Mouse (Mus musculus) heart, embryonic 14.5 days (tissue): ENCODE measurements around the gene Mrto4. TPM values are rescaled to one million over a fixed set of nuclear protein-coding genes. Genes with fewer than 3 reads are reported as not detected.
A peak's percentile ranks its signal among the peaks of the same experiment; 100 is the strongest.

Source experiments
- ATAC-seq: fragments of 200-750 bp; cut with Nextera tagmentation; 2 replicates; pipeline ENCODE4 v1.8.0; 2017; ENCODE audit warnings: low read depth, moderate TSS enrichment; ENCODE audit not compliant: insufficient number of reproducible peaks, insufficient read depth, low FRiP score
- H3K27ac ChIP-seq, 2 experiments: fragments of 200-500 bp in 1 of 2; fragments of 300-500 bp in 1 of 2; sonication (generic) in 1 of 2; replicated peaks in 1 of 2; 2 replicates each; pipeline ENCODE4 v1.5.1; 2012 to 2014; ENCODE audit warnings: low read depth in 2 of 2, low read length in 2 of 2, control low read depth in 1 of 2, mild to moderate bottlenecking in 1 of 2, mixed read lengths in 1 of 2; ENCODE audit not compliant: control insufficient read depth in 1 of 2, insufficient read depth in 1 of 2
- H3K27me3 ChIP-seq: fragments of 300-500 bp; sonication (generic); 2 replicates; pipeline ENCODE4 v1.6.1; 2014; ENCODE audit warnings: mild to moderate bottlenecking, low read length, control low read depth; ENCODE audit not compliant: control insufficient read depth, insufficient read depth
- H3K36me3 ChIP-seq: fragments of 300-500 bp; sonication (generic); 2 replicates; pipeline ENCODE4 v1.6.1; 2014; ENCODE audit warnings: mild to moderate bottlenecking, control low read depth, low read length, mixed read lengths; ENCODE audit not compliant: control insufficient read depth, insufficient read depth
- H3K4me1 ChIP-seq, 2 experiments: fragments of 200-500 bp in 1 of 2; fragments of 300-500 bp in 1 of 2; sonication (generic) in 1 of 2; 2 replicates each; pipeline ENCODE4 v1.6.1; 2012 to 2014; ENCODE audit warnings: low read length in 2 of 2, control low read depth in 1 of 2, mixed read lengths in 1 of 2; ENCODE audit not compliant: control insufficient read depth in 2 of 2, insufficient read depth in 2 of 2
- H3K4me2 ChIP-seq: fragments of 300-500 bp; sonication (generic); 2 replicates; pipeline ENCODE4 v1.6.1; 2014; ENCODE audit warnings: mild to moderate bottlenecking, low read length
- H3K4me3 ChIP-seq, 2 experiments: fragments of 200-500 bp in 1 of 2; fragments of 300-500 bp in 1 of 2; sonication (generic) in 1 of 2; 2 replicates each; pipeline ENCODE4 v1.5.1; 2012 to 2014; ENCODE audit warnings: low read length in 2 of 2, mild to moderate bottlenecking in 2 of 2, control low read depth in 1 of 2, low read depth in 1 of 2, moderate library complexity in 1 of 2; ENCODE audit not compliant: control insufficient read depth in 1 of 2, insufficient read depth in 1 of 2
- H3K9ac ChIP-seq: fragments of 300-500 bp; sonication (generic); 2 replicates; pipeline ENCODE4 v1.6.1; 2014; ENCODE audit warnings: mild to moderate bottlenecking, low read length
- H3K9me3 ChIP-seq: fragments of 300-500 bp; sonication (generic); 2 replicates; pipeline ENCODE4 v1.6.1; 2016; ENCODE audit warnings: low read length, control low read depth; ENCODE audit not compliant: control insufficient read depth
- whole genome bisulfite sequencing: fragments of 180-500 bp; shearing (Covaris S2); extraction: QIAGEN DNeasy Blood & Tissue Kit; methylation state at CpG from one replicate; pipeline ENCODE4 v1.1.7; 2014; 5-methylcytosine and 5-hydroxymethylcytosine counted together
- polyA plus RNA-seq: library from polyadenylated mRNA; unstranded; fragments of >200 nt; fragmentation: Nextera tagmentation; extraction: Ambion mirVana; gene quantifications from 2 replicates; pipeline ENCODE4 v1.2.1, GENCODE M21; 2014

Mrto4 gene
- polyA plus RNA-seq, 1 experiment from 2014 or later = 65.4 TPM

DNA sequence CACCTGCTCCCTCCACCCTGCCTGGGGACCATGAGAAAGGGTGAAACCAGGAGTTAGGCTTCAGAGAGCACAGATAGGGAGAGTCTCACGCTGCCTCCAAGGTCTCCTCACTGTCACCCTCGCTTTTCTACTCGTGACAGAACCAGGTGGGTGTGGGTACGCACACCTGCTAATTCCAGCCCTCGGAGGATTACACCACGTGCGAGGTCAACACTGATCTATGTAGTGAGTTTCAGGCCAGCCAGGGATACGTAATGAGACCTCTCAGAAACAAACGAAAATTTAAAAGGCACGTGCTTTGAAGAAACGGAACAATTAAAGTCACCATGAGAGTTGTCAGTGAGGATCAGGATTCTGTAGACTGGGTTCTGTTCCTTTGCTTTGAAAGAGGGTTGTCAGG lies 33.9 kb downstream of the Mrto4 start:
- no peak for ATAC-seq
- H3K9ac ChIP-seq = no peak overlapping the region
- no peak overlapping the region for H3K4me3 ChIP-seq
- no peak overlapping the region for H3K27ac ChIP-seq
- no peak overlapping the region for H3K4me2 ChIP-seq
- no peaks in the 10 kb centered on the region for H3K4me1 ChIP-seq
- WGBS = 92% methylated on average over 11 of the region's 11 CpGs
- H3K9me3 ChIP-seq = no peaks in the 10 kb centered on the region
- peaks cover 44% of the 10 kb centered on the region for H3K36me3 ChIP-seq
- H3K27me3 ChIP-seq = no peaks in the 10 kb centered on the region

DNA sequence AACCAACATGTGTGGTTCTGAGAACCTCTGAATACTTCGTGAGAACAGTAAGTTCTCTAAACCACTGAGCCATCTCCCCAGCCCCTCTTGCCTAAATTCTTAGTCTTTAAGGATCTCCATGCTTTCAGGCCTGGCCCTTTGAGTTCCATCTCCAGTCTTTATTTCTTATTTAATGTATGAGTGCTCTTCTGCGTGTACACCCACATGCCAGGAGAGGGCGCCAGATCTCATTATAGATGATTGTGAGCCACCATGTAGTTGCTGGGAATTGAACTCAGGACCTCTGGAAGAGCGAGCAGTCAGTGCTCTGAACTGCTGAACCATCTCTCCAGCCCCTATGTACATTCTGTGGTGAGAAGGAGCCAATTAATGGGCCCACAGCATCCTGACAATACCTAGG lies 39.7 kb downstream of the Mrto4 start:
- 59% methylated on average over 4 of the region's 4 CpGs for WGBS
- H3K27me3 ChIP-seq = no peaks in the 10 kb centered on the region
- peaks cover 33% of the 10 kb centered on the region for H3K36me3 ChIP-seq
- no peak overlapping the region for H3K27ac ChIP-seq
- H3K4me3 ChIP-seq = no peak overlapping the region
- ATAC-seq = no peak
- no peaks in the 10 kb centered on the region for H3K9me3 ChIP-seq
- H3K9ac ChIP-seq = no peak overlapping the region
- no peak overlapping the region for H3K4me2 ChIP-seq
- peaks cover 8 to 16% of the 10 kb centered on the region in 2 experiments for H3K4me1 ChIP-seq

DNA sequence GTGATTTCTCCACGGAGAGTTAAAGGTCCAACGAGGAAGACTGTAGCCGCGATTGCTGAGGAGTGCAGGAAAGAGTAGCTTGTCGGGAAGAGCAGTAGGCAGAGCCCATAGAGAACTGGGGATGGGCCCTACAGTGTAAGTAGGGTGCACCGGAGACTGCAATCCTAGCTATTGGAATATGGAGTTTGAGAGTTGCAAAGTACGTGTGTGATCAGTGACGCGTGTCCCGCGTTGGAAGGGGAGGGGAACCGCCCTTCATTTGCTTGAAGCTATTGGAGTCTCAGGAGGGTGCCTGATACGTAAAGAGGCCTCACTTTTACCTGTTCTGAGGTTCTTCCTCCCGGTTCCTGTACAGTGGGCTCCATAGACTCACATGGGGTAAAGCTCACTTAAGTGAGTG lies 40.7 kb downstream of the Mrto4 start:
- no peak for ATAC-seq
- H3K27ac ChIP-seq = no peak overlapping the region
- H3K4me3 ChIP-seq = peak overlapping the region; percentile 77 to 89
- peaks cover 8 to 16% of the 10 kb centered on the region in 2 experiments for H3K4me1 ChIP-seq
- H3K36me3 ChIP-seq = peaks cover 26% of the 10 kb centered on the region
- peak overlapping the region; percentile 93 for H3K9ac ChIP-seq
- no peaks in the 10 kb centered on the region for H3K9me3 ChIP-seq
- peak overlapping the region; percentile 99 for H3K4me2 ChIP-seq
- H3K27me3 ChIP-seq = no peaks in the 10 kb centered on the region
- WGBS = 33% methylated on average over 14 of the region's 14 CpGs

GRCm38 (mm10) chr4:139310899-139311701 lies 41.3 kb downstream of the Mrto4 start:
- Histone ChIP-seq H3K27me3 (no peaks in the 10 kb centered on the region), H3K36me3 (peaks cover 26% of the 10 kb centered on the region), H3K9me3 (no peaks in the 10 kb centered on the region), H3K4me3 (peak overlapping the region; percentile 77 to 89), H3K27ac (peak overlapping the region; percentile 26 to 59; a peak in 3 of 4 replicates), H3K4me2 (peak overlapping the region; percentile 99), H3K4me1 (peaks cover 8 to 16% of the 10 kb centered on the region in 2 experiments), H3K9ac (peak overlapping the region; percentile 93)
- WGBS = under 1% methylated on average over 53 of the region's 53 CpGs
- peak; percentile 62 for ATAC-seq

GRCm38 (mm10) chr4:139310171-139310898 lies 42.0 kb downstream of the Mrto4 start, which contains the start of the genes Pqlc2 and Akr7a5:
TSS of gene Pqlc2 (minus strand) at chr4:139310708.
TSS of gene Akr7a5 (plus strand) at chr4:139310744.
- Histone ChIP-seq H3K27ac (peak within 1 kb of the TSS; percentile 26 to 59; a peak in 3 of 4 replicates), H3K9ac (peak within 1 kb of the TSS; percentile 93), H3K4me1 (peaks cover 8 to 16% of the 10 kb centered on the region in 2 experiments), H3K4me3 (peak within 1 kb of the TSS; percentile 77 to 89), H3K4me2 (peak within 1 kb of the TSS; percentile 99), H3K36me3 (peaks cover 18% of the 10 kb centered on the region), H3K27me3 (no peaks in the 10 kb centered on the region), H3K9me3 (no peaks in the 10 kb centered on the region)
- WGBS = under 1% methylated on average over 62 of the region's 63 CpGs
- ATAC-seq = peak; percentile 86

GRCm38 (mm10) chr4:139309651-139310050 lies 42.7 kb downstream of the Mrto4 start:
- 24% methylated on average over 6 of the region's 6 CpGs for WGBS
- peak overlapping the region; percentile 77 to 89 for H3K4me3 ChIP-seq

GRCm38 (mm10) chr4:139307916-139308315 lies 44.5 kb downstream of the Mrto4 start:
- H3K4me1 ChIP-seq = peaks cover 8 to 16% of the 10 kb centered on the region in 2 experiments
- ATAC-seq = no peak
- WGBS = 77% methylated on average over 5 of the region's 5 CpGs
- no peaks in the 10 kb centered on the region for H3K9me3 ChIP-seq
- H3K9ac ChIP-seq = no peak overlapping the region
- H3K4me2 ChIP-seq = no peak overlapping the region
- no peak overlapping the region for H3K27ac ChIP-seq
- H3K4me3 ChIP-seq = no peak overlapping the region
- 0 out of 2 replicates have a peak, but pooled peaks cover 3% of the 10 kb centered on the region for H3K36me3 ChIP-seq
- H3K27me3 ChIP-seq = no peaks in the 10 kb centered on the region

More at GRCm38 (mm10) chr4:139309651-139310050, 42.7 kb downstream of the Mrto4 start:
- H3K9me3 ChIP-seq = no peaks in the 10 kb centered on the region
- peaks cover 8 to 16% of the 10 kb centered on the region in 2 experiments for H3K4me1 ChIP-seq
- no peaks in the 10 kb centered on the region for H3K27me3 ChIP-seq
- peaks cover 11% of the 10 kb centered on the region for H3K36me3 ChIP-seq
- no peak for ATAC-seq
- H3K4me2 ChIP-seq = peak overlapping the region; percentile 99
- H3K27ac ChIP-seq = no peak overlapping the region
- peak overlapping the region; percentile 93 for H3K9ac ChIP-seq
